Mouse (Mus musculus): ENCODE results near the gene Setd6. TPM values are rescaled to one million over a fixed set of nuclear protein-coding genes. Genes with fewer than 3 reads are reported as not detected.
A peak's percentile ranks its signal among the peaks of the same experiment; 100 is the strongest.

Gene Setd6
- polyA plus RNA-seq, 1 experiment from 2014 or later = 19.9 TPM

DNA sequence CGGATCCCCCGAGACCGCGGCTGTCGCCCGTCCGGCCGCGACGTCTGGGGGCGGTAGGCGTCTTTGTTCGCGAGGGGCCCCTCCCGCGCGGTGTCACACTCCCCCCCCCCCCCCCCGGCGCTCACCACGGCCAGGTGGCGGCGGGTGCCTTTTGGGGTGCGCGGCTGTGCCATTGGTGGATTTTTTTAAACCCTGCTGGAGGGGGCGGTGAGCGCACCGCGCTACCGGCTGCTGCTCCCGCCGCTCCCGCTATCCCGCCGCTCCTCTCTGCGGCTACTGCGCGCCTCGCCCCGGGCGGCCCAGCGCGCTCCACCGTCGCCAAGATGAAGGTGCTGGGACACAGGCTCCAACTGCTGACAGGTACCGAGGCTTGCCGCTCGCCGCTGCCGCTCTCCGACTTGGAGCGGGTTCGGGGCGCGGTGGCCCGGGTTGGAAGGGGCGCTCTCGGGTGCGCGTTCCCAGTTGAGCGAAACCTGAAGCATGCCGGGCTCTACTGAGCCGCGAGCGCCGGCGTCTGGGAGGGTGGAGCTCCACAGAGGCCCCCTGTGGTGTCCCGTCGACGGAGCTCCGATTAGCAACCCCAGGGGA is 37.6 kb upstream of the Setd6 start:
- Histone ChIP-seq H3K4me3 (ENCODE audit: low read depth, low read length) (peak overlapping the region; percentile 53), H3K36me3 (ENCODE audit: insufficient read depth) (no peaks in the 10 kb centered on the region), H3K27me3 (ENCODE audit: insufficient read depth, low read length) (peaks cover 54% of the 10 kb centered on the region), H3K27ac (ENCODE audit: low read depth) (no peak overlapping the region), H3K4me2 (peak overlapping the region; percentile 94), H3K9ac (peak overlapping the region; percentile 44), H3K9me3 (ENCODE audit: low read depth, low read length) (no peaks in the 10 kb centered on the region), H3K4me1 (ENCODE audit: insufficient read depth) (no peaks in the 10 kb centered on the region)
- DNase-seq (peak; percentile 35), ATAC-seq (ENCODE audit: insufficient read depth) (peak; percentile 26; the same call in 1 of the 2 replicates)
- WGBS = under 1% methylated on average over 62 of the region's 70 CpGs
- TF ChIP-seq CTCF (IDR thresholded peaks at IDR 0.05; ENCODE audit: low read depth) = no peak

DNA sequence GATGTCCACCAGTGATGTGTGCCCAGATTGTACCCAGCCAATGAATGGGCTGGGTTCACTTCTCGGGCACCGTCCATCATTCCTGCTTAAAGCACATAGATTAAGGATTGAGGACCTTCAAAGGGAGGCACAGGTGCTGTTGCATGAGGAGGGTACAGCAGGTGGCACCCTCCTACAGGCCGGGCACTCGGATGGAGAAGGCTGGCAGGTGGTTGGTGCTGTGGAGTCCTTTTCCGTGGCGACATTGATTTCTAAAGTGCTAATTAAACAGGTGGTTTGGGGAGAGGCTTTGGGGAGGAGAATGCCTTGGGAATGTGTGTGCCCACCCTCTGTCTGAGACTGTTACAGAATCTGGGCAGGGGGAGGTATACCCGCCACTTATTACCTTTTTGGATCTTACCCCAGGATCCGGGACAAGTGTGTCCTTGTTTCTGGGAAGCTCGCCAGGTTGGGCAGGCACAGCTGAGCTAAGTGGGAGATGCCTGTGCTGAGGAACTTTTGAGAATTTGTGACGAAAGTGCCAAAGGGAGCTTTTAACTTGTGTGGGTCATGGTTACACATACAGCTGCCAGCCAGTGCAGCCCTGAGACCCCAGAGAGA is 27.5 kb upstream of the Setd6 start:
- H3K9me3 ChIP-seq (ENCODE audit: low read depth, low read length) = no peaks in the 10 kb centered on the region
- H3K4me1 ChIP-seq (ENCODE audit: insufficient read depth) = no peaks in the 10 kb centered on the region
- ATAC-seq (ENCODE audit: insufficient read depth) = peak; percentile 47
- H3K27me3 ChIP-seq (ENCODE audit: insufficient read depth, low read length) = no peaks in the 10 kb centered on the region
- no peak overlapping the region for H3K4me3 ChIP-seq (ENCODE audit: low read depth, low read length)
- no peak overlapping the region for H3K27ac ChIP-seq (ENCODE audit: low read depth)
- H3K36me3 ChIP-seq (ENCODE audit: insufficient read depth) = no peaks in the 10 kb centered on the region
- H3K9ac ChIP-seq = no peak overlapping the region
- H3K4me2 ChIP-seq = no peak overlapping the region
- WGBS = 64% methylated on average over 10 of the region's 10 CpGs
- DNase-seq = peak; percentile 59
- TF ChIP-seq CTCF (IDR thresholded peaks at IDR 0.05; ENCODE audit: low read depth) = peak; percentile 16; the same call in 1 of the 2 replicates

DNA sequence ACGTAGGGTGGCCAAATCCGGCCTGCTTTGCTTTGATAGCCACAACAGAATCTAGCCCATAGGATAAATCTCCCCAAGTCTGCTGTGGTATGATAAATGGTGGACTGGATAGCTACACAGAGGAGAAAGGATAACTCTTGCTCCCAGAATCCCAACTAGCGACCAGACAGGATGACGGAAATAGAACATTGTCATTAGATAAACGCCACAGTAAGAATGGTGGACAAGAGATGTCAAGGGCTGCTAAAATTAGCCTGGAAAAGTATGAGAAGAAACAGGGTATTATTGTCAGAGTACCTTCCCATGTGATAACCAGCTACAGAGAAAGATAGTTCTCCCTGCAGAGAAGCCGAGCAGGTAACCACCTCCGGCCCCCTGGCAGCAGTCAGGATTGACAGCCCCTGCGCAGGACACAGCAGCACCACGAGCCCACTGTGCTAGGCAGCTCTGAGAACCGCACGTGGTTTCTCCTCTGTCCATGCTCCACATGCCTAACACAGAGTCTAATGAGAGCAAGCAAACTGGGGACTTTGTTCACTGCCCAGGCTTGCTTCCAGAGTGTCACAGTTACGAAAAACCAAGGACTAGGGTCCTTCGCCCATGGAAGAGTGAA is 24.6 kb upstream of the Setd6 start:
- H3K36me3 ChIP-seq (ENCODE audit: insufficient read depth) = no peaks in the 10 kb centered on the region
- WGBS = 63% methylated on average over 13 of the region's 13 CpGs
- DNase-seq (no peak), ATAC-seq (ENCODE audit: insufficient read depth) (no peak)
- H3K27ac ChIP-seq (ENCODE audit: low read depth) = no peak overlapping the region
- H3K9ac ChIP-seq = no peak overlapping the region
- no peaks in the 10 kb centered on the region for H3K4me1 ChIP-seq (ENCODE audit: insufficient read depth)
- H3K27me3 ChIP-seq (ENCODE audit: insufficient read depth, low read length) = peaks cover 11% of the 10 kb centered on the region
- H3K4me2 ChIP-seq = no peak overlapping the region
- no peak overlapping the region for H3K4me3 ChIP-seq (ENCODE audit: low read depth, low read length)
- no peak for TF ChIP-seq CTCF (IDR thresholded peaks at IDR 0.05; ENCODE audit: low read depth)
- no peaks in the 10 kb centered on the region for H3K9me3 ChIP-seq (ENCODE audit: low read depth, low read length)

DNA sequence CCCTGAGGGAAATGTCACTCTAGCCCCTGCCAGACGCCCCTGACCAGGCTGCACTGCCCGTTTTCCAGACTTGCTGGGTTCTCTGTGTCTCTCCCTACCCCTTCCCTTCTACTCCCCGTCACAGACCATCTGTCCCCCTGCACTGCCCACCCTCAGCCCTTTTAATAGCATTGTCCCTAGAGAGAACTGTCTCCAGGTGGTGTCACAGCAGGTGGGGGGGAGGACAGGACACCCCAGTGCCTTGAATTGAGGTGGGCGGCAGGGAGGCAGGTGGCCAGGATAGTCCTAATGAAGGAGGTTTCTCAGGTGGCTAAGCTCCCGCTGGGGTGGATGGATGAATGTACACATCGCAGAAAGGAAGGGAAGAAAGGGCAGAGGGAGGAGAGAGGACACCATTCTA is 21.1 kb upstream of the Setd6 start:
- ATAC-seq (ENCODE audit: insufficient read depth) (no peak), DNase-seq (no peak)
- H3K4me2 ChIP-seq = no peak overlapping the region
- H3K4me1 ChIP-seq (ENCODE audit: insufficient read depth) = no peaks in the 10 kb centered on the region
- H3K4me3 ChIP-seq (ENCODE audit: low read depth, low read length) = no peak overlapping the region
- H3K36me3 ChIP-seq (ENCODE audit: insufficient read depth) = no peaks in the 10 kb centered on the region
- no peak for TF ChIP-seq CTCF (IDR thresholded peaks at IDR 0.05; ENCODE audit: low read depth)
- H3K9me3 ChIP-seq (ENCODE audit: low read depth, low read length) = no peaks in the 10 kb centered on the region
- no peak overlapping the region for H3K9ac ChIP-seq
- 24% methylated on average over 6 of the region's 6 CpGs for WGBS
- peaks cover 15% of the 10 kb centered on the region for H3K27me3 ChIP-seq (ENCODE audit: insufficient read depth, low read length)
- no peak overlapping the region for H3K27ac ChIP-seq (ENCODE audit: low read depth)

DNA sequence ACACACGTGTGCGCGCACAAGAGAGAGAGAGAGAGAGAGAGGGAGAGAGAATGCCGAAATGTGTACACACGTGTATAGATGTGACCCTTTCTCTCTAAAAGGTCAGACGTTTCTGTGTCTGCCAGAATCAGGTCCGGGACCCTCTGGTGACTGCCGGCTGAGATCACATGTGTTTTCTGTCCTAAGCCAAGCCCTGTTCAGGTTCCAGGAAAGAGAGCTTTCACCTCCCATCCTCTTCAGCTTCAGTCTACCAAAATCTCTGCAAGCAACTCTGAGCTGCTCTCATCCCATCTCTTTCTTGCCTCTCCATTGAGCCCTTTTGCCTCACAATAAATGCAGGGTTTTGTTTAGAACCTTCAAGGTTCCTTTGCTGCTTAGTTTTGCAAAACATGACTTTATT is 19.0 kb upstream of the Setd6 start:
- no peaks in the 10 kb centered on the region for H3K4me1 ChIP-seq (ENCODE audit: insufficient read depth)
- H3K9me3 ChIP-seq (ENCODE audit: low read depth, low read length) = no peaks in the 10 kb centered on the region
- no peak overlapping the region for H3K4me3 ChIP-seq (ENCODE audit: low read depth, low read length)
- ATAC-seq (ENCODE audit: insufficient read depth) (no peak), DNase-seq (no peak)
- H3K27ac ChIP-seq (ENCODE audit: low read depth) = no peak overlapping the region
- H3K36me3 ChIP-seq (ENCODE audit: insufficient read depth) = no peaks in the 10 kb centered on the region
- peaks cover 15% of the 10 kb centered on the region for H3K27me3 ChIP-seq (ENCODE audit: insufficient read depth, low read length)
- H3K9ac ChIP-seq = no peak overlapping the region
- 45% methylated on average over 7 of the region's 8 CpGs for WGBS
- peak overlapping the region; percentile 41; the same call in 1 of the 2 replicates for H3K4me2 ChIP-seq
- no peak for TF ChIP-seq CTCF (IDR thresholded peaks at IDR 0.05; ENCODE audit: low read depth)

DNA sequence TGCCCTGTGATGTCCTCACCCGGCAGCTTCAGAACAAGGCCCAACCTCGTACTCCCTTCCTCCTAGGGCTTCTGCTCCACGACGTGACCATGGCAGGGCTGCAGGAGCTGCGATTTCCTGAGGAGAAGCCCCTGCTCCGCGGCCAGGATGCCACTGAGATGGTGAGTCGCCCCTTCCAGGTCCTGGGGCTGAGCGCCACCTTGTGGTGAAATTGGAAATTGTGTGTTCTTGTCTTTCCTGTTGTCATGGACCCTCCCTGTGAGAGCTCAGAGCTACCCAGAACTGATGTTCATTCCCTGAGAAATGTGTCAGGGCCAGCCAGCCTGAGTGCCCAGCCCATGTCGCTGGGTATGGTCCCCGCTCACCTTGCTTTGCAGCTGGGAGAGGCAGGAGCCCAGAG is 18.6 kb upstream of the Setd6 start:
- DNase-seq (peak; percentile 96), ATAC-seq (ENCODE audit: insufficient read depth) (peak; percentile 67)
- no peak overlapping the region for H3K27ac ChIP-seq (ENCODE audit: low read depth)
- no peak overlapping the region for H3K4me3 ChIP-seq (ENCODE audit: low read depth, low read length)
- peak overlapping the region; percentile 41; the same call in 1 of the 2 replicates for H3K4me2 ChIP-seq
- no peaks in the 10 kb centered on the region for H3K36me3 ChIP-seq (ENCODE audit: insufficient read depth)
- WGBS = under 1% methylated on average over 11 of the region's 11 CpGs
- peaks cover 15% of the 10 kb centered on the region for H3K27me3 ChIP-seq (ENCODE audit: insufficient read depth, low read length)
- peak; percentile 98 for TF ChIP-seq CTCF (IDR thresholded peaks at IDR 0.05; ENCODE audit: low read depth)
- H3K9ac ChIP-seq = no peak overlapping the region
- no peaks in the 10 kb centered on the region for H3K4me1 ChIP-seq (ENCODE audit: insufficient read depth)
- no peaks in the 10 kb centered on the region for H3K9me3 ChIP-seq (ENCODE audit: low read depth, low read length)

DNA sequence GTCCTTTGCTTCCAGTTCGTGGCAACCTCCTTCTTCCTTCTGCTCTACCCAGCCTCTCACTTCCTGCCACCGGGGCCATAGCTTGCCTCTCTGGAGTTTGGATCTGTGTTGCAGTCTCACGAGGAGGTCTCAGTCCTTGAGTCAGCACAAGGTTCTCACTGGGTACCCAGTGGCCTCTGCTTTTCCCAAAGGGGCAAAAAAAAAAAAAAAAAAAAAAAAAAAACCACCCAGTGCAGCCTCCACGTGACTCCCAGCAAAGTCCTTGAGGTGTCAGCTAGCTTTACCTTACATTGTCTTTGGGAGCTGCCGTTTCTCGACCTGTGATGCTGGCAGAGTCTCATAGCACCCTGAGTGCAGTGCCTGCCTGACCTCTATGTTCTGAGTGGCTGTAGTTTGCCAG is 17.5 kb upstream of the Setd6 start:
- Histone ChIP-seq H3K27me3 (ENCODE audit: insufficient read depth, low read length) (peaks cover 15% of the 10 kb centered on the region), H3K9me3 (ENCODE audit: low read depth, low read length) (no peaks in the 10 kb centered on the region), H3K4me2 (no peak overlapping the region), H3K4me3 (ENCODE audit: low read depth, low read length) (no peak overlapping the region), H3K27ac (ENCODE audit: low read depth) (no peak overlapping the region), H3K9ac (no peak overlapping the region), H3K36me3 (ENCODE audit: insufficient read depth) (no peaks in the 10 kb centered on the region), H3K4me1 (ENCODE audit: insufficient read depth) (no peaks in the 10 kb centered on the region)
- WGBS = 29% methylated on average over 6 of the region's 6 CpGs
- no peak for TF ChIP-seq CTCF (IDR thresholded peaks at IDR 0.05; ENCODE audit: low read depth)
- ATAC-seq (ENCODE audit: insufficient read depth) (no peak), DNase-seq (no peak)

Measured in lung, embryonic 14.5 days (tissue).